Mouse (Mus musculus): Measurements from ENCODE around the gene Cables2. TPM values are rescaled to one million over a fixed set of nuclear protein-coding genes. Genes with fewer than 3 reads are reported as not detected.

Cables2 gene
- 10 to 100 TPM; 10.9 TPM for total RNA-seq (2021)
- long read RNA-seq, experiment 1, transcript Cables2-201 (10 exons, 2,975 nt): major isoform, 18 of 25 reads
- long read RNA-seq, experiment 1, partial matches to known transcripts: 0 of 25 reads
- long read RNA-seq, experiment 1, other reads (novel, unspliced or antisense): 7 of 25 reads
- long read RNA-seq, experiment 2, partial matches to known transcripts: 1 of 7 reads
- long read RNA-seq, experiment 2, other reads (novel, unspliced or antisense): 2 of 7 reads

- DNase-seq: peak; percentile 92 to 97
Observed at GRCm38 (mm10) chr2:180273394-180274244, at the start of gene Cables2. Gene Cables2 (minus strand): TSS chr2:180273496.

DNA sequence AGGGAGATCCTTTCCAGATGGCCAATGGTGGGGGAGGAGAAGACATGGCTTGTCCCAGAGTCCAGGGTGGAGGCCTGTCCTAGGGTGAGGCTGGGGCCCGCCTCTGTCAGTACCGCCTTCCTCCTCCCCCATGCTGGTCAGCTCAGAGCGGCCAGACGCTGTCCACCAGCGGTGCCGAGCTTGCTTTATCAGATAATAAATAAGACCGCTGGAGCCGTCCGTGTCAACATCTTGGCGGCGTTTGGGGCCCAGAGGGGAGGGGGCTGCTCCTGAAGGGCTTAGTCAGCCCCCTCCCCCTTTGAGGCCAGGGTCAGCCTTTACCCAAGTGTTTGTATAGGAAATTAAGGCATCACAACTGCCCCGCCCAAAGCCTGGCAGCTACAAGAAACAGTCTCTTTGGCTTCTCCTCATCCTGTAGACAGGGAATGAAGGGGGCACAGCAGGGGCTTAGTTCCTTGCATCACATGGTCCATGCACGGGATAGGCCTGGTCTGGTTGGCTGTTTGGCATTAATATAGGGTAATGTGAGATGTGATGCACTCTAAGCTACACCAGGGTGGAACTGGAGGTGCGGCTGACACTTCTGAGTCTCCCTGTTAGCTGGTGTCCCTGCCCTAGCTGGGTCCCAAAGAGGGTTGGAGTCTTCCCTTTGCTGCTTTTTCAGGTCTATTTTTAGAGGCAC is 49.5 kb upstream of the Cables2 start:
- no peak for DNase-seq

DNA sequence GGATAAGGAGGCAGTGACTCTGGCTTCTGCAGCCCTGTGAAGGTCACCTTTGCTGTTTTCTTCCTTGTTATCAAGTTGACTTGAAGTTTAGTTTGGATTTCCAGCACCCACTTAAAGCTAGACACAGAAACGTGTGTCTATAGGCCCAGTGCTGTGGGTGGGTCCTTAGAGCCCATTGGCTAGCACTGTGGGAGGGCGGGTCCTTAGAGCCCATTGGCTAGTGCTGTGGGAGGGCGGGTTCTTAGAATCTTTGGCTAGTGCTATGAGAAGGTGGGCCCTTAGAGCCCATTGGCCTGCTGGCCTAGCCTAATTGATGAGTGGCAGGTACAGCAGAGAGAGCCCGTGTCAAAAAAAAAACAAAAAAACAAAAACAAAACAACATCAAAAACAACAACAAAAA is 46.9 kb upstream of the Cables2 start:
- DNase-seq: no peak

- peak in 1 of 2 experiments; percentile 38 for DNase-seq
Observed at GRCm38 (mm10) chr2:180317591-180317990, 44.3 kb upstream of the Cables2 start.

DNA sequence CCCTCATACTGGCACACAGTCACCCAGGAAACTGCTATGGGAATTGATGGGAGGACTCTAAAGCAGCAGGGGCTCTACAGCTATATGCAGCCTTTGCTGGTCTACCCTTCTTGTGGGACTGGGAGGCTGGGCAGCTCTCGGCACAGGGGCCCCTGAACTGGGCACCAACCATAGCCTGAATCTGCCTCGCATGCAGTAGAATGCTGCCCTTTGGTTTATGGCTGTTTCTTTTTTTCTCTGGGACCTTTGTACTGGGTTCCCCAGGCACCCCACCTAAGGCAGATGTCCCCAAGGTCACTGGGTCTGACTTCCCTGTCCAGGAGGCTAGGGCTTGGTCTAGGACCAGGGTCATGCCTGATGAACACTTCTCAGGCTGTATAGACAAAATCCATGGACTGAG is 41.0 kb upstream of the Cables2 start:
- no peak for DNase-seq

DNA sequence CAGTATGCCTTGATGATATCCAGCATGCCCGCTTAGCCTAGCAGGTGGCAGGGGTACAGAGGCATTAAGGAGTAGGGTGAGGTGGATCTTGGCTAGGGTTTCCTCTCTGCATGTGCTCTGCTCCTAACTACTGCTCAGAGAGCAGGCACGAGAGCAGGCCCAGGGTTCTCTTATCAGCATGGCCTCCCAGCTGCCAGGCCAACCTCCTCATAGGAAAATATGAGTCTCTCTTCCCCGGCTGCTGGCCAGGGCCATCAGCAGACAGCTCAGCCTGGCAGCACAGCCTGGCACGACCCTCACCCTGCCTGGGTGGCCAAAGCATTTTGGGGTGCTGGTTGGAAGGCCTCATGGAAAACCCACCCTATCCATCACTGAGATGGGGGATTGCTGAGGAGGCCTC is 37.9 kb upstream of the Cables2 start:
- peak; percentile 59 to 67 for DNase-seq

DNA sequence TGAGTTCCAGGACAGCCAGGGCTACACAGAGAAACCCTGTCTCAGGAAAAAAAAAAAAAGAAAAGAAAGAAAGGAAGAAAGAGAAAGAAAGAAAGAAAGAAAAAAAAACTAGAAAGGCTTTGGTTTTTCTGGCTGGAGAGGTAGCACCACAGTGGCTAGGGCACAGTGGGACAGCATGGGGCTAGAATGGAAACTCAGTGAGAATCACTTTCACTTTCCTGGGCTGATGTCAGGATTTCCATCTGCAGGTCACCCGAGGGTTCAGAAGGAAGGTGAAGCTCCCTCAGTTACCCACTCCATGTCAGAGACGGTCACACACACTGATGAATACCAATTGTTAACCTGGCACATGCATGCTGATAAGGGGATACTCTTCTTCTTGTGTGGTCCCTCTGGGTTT is 34.4 kb upstream of the Cables2 start:
- no peak for DNase-seq

- DNase-seq: peak; percentile 71 to 88
Observed at GRCm38 (mm10) chr2:180306423-180307168, 33.3 kb upstream of the Cables2 start.

GRCm38 (mm10) chr2:180306009-180306408 is 32.7 kb upstream of the Cables2 start:
- DNase-seq: no peak

- DNase-seq: peak in 1 of 2 experiments; percentile 11
Observed at GRCm38 (mm10) chr2:180305490-180305889, 32.2 kb upstream of the Cables2 start.

DNA sequence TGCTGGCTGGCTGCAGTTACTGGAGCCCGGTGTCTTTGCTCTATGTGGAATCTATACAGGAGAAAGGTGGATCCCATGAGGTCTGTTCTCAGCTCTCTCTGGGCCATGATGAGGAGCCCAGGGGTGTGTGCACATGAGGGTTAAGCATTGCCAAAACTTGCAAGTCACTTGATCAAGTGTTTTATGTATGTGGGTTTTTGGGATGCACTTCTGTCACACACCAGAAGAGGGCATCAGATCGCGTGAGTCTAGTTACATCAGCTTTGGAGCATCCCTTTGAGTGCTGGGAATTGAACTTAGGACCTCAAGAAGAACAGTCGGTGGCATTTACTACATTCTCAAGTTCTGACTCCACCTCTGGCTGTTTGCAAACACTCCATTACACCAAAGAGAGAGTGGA is 31.3 kb upstream of the Cables2 start:
- DNase-seq: no peak

GRCm38 (mm10) chr2:180303468-180303867 is 30.2 kb upstream of the Cables2 start:
- no peak for DNase-seq

DNA sequence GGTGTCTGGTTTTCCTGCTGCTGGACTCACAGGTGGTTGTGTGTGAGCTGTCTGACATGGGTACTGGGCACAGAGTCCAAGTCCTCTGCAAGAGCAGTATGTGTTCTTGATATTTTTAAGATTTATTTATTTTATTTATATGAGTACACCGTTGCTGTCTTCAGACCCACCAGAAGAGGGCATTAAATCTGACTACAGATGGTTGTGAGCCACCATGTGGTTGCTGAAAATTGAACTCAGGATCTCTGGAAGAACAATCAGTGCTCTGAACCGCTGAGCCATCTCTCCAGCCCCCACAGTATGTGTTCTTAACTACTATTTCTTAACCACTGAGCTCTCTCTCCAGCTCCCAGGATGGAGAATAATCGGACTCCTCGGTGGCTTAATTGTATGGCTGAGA is 28.9 kb upstream of the Cables2 start:
- no peak for DNase-seq

- DNase-seq: no peak
Observed at GRCm38 (mm10) chr2:180300771-180301170, 27.5 kb upstream of the Cables2 start.

DNA sequence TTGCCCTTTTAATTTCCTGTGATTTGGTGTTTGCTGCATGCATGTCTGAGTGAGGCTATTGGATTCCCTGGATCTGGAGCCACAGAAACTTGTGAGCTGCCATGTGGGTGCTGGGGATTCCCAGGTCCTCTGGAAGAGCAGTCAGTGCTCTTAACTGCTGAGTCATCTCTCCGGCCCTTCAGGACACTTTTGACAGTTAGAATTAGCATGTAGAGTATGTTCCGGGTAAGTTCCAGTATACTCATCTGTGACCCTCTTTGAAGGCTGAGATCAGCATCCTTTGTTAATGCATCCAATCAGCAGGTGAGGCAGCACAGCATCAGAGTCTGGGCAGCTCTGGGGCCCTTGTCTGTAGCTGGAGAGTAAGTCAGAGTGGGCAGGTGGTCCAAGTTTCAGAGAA is 27.0 kb upstream of the Cables2 start:
- DNase-seq: no peak

DNA sequence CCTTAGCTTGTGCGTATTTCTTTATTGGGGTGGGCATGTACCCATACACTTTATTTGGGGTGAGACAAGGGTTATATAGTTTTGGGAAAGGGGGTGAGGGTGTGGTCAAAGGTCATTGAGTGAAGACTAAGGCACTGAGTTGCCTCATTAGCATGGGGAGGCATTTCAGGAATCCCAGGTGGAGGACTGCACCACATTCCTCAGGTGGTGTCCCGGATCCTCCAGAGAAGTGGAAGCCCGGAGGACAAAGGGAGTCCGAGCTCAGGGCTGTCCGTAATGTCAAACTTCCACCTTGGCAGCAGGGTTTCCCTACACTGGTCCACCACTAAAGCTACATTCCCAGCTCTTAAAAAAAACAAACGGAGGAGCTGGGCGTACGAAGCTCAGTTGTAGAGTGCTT is 19.6 kb upstream of the Cables2 start:
- no peak for DNase-seq

GRCm38 (mm10) chr2:180292026-180292425 is 18.7 kb upstream of the Cables2 start:
- peak; percentile 46 to 56 for DNase-seq

DNA sequence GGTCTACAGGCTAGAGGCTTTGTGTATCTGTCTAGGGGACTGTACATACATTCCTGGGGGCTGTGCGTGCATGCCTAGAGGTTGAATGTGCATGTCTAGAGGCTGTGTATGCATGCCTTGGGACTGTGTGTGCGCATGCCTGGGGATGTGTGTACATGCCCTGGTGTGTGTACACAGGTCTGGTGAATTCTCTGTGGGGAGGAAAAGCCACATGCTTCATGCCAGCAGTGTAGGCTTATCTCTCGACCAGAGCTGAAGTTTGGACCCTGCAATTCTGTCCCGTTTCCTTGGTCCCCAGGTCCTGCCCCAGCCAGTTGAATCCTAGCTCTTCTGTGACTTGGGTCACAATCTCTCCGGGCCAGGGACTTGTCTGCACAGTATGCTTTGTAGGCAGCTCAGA is 18.3 kb upstream of the Cables2 start:
- no peak for DNase-seq

- DNase-seq: no peak
Observed at GRCm38 (mm10) chr2:180290503-180290902, 17.2 kb upstream of the Cables2 start.

DNA sequence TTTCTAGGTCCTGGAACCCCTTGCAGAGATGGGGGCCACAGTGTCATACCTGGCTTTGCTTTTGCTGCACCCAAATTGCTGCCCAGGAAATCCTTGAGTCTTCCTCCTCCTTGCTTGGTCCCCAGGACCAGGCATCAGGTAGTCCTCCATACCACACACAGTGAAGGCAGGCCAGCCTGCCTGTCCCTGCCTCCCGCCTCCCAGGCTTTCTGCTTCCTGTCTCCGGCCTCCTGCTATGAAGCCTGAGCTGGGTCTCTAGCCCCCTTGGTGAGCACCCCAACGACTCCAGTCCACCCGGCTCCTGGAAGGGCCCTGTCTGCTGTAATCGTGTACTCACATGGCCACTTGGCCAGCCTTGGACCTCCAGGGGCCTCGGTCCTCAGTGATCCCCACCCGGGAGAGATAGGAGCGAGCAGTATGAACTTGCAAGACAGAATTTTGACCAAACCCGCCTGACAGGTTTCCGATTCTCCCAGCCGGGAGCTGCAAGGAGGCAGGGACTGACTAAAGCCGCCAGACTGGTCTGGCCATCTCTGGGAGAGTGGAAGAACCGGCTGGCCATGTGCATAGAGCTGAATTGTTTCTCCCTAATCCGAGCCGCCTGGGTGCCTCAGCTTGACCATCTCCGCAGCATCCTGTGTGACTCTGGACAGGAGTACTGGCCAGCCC is 16.3 kb upstream of the Cables2 start, which contains the start of gene Rbbp8nl:
Rbbp8nl (minus strand) TSS at position 440 of the 669 bp plus-strand sequence.
- no peak for DNase-seq

- no peak for DNase-seq
Observed at GRCm38 (mm10) chr2:180288966-180289365, 15.7 kb upstream of the Cables2 start.

GRCm38 (mm10) chr2:180279321-180279720 is 6.0 kb upstream of the Cables2 start:
- DNase-seq: no peak
